Mouse (Mus musculus): ENCODE data around the gene Gabpb1.

DNA sequence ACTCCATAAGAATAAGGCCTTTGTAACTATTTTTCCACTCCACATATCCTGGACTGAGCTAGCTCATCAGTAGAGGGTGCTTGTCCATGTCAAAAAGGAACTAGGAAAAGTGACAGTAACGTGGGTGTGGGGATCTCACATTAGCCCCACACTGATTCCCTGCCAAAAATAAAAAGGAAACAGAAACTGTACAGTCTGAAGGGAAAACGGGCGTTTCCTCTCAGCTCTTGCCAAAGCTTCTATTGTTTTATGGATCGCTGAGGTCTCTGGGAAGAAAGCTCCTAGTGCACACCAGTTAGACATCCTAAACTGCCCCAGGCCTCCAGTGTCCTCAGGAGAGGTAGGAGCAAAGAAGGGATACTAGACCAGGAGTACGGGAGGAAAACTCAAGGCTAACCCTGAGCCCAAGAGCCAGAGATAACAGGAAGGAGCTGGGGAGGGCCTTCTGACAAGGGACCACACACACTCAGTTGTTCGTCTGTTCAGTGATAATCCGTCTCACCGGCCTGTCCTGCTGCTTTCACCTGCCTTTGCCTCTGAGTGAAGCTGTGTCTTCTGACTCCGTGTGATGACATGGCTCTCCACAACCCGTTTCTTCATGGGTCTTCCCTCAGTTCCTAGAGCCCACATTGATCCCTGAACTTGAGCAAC, 68.5 kb downstream of the Gabpb1 start:
- TF ChIP-seq ZNF384 (IDR thresholded peaks at IDR 0.05; ENCODE audit: low read depth, low read length) (no peak), CHD2 (IDR thresholded peaks at IDR 0.05; ENCODE audit: low read depth, low read length) (no peak), HCFC1 (IDR thresholded peaks at IDR 0.05; ENCODE audit: borderline replicate concordance, insufficient read depth, low read length) (no peak)
